Mouse (Mus musculus): ENCODE data around the gene Lrrtm1. TPM values are rescaled to one million over a fixed set of nuclear protein-coding genes. Genes with fewer than 3 reads are reported as not detected.

The Lrrtm1 gene
- not detected in 2 replicates for polyA plus RNA-seq (2012; ENCODE audit: low replicate concordance)

GRCm38 (mm10) chr6:77242601-77243406, at the start of gene Lrrtm1:
TSS of gene Lrrtm1 (plus strand) at chr6:77242689.

All from leukemia stem cell, adult 10-12 weeks (primary cell).